Comparison of ENCODE assay signal across 9 mouse cellular contexts in genomic region chr5:136186723-136187122, GRCm38 (mm10). TPM values are rescaled to one million over a fixed set of nuclear protein-coding genes. Genes with fewer than 3 reads are reported as not detected.
DNase-seq lines count a peak whose midpoint lies in the region; ATAC-seq and TF ChIP-seq lines count a peak whose summit lies in the region.
"Had no signal": no experiment of that assay in that cellular context is flagged by ENCODE, and none has a peak within 500 bp of the region (broad histone marks: within the 10 kb centered on the region; RNA-seq: fewer than 3 reads in every experiment).

No protein-coding gene starts in this region.

- no peak overlapping the region for H3K9ac ChIP-seq in kidney, embryonic 14.5 days (ENCODE audit: low read depth, low read length)
- no peak overlapping the region for H3K9ac ChIP-seq in limb, embryonic 11.5 days (ENCODE audit: low read length)

- ATAC-seq in kidney, embryonic 14.5 days (ENCODE audit: low FRiP score, low TSS enrichment) = no peak
- ATAC-seq in limb, embryonic 11.5 days (ENCODE audit: insufficient number of reproducible peaks, low FRiP score, low TSS enrichment, low read depth) = no peak

- TF ChIP-seq CTCF in E14TG2a.4 (conservative IDR thresholded peaks at IDR 0.05; ENCODE audit: low read length) = peak; percentile 63
- TF ChIP-seq CTCF in olfactory bulb, adult 2 months (IDR thresholded peaks at IDR 0.05; ENCODE audit: insufficient read depth, low read depth, low read length) = peak; percentile 43; the same call in 1 of the 2 replicates

- no peak overlapping the region for H3K27ac ChIP-seq in kidney, embryonic 14.5 days (ENCODE audit: low read depth, low read length)
- no peak overlapping the region for H3K27ac ChIP-seq in limb, embryonic 11.5 days (replicated peaks; ENCODE audit: low read depth, low read length)
- no peak overlapping the region for H3K27ac ChIP-seq in olfactory bulb, adult 2 months (ENCODE audit: insufficient read depth, low read depth, low read length)

- TF ChIP-seq POLR2A in olfactory bulb, adult 2 months (IDR thresholded peaks at IDR 0.05; ENCODE audit: insufficient read depth, low read depth, low read length) = no peak

- no peaks in the 10 kb centered on the region for H3K4me1 ChIP-seq in kidney, embryonic 14.5 days (ENCODE audit: control insufficient read depth, insufficient read depth, low read length)
- peaks cover 29% of the 10 kb centered on the region for H3K4me1 ChIP-seq in E14TG2a.4 (replicated peaks; ENCODE audit: low read depth, low read length)
- H3K4me1 ChIP-seq in limb, embryonic 11.5 days (ENCODE audit: control insufficient read depth, insufficient read depth, low read length) = no peaks in the 10 kb centered on the region
- no peaks in the 10 kb centered on the region for H3K4me1 ChIP-seq in olfactory bulb, adult 2 months (ENCODE audit: control insufficient read depth, insufficient read depth, low read length)

- intact Hi-C loops in heart, postnatal 10 days (cut with DNase I) = loop anchor here (1.0 to 5.0 kb wide), 4 partner anchors 50 to 139 kb away; partner anchors contain the start of genes Alkbh4, Lrwd1 and Polr2j

- no peak overlapping the region for H3K4me3 ChIP-seq in kidney, embryonic 14.5 days (ENCODE audit: low read length)
- no peak overlapping the region for H3K4me3 ChIP-seq in E14TG2a.4 (replicated peaks; ENCODE audit: low read length)
- no peak overlapping the region for H3K4me3 ChIP-seq in limb, embryonic 11.5 days (ENCODE audit: low read depth, low read length)
- H3K4me3 ChIP-seq in olfactory bulb, adult 2 months (ENCODE audit: insufficient read depth, low read depth, low read length) = no peak overlapping the region
- H3K4me3 ChIP-seq: erythroblast, embryonic 14.5 days had no signal

- DNase-seq in kidney, adult 11 months = peak; percentile 19
- peak; percentile 76 for DNase-seq in cerebellum, postnatal 14 days
- peak; percentile 58 to 79 for DNase-seq in heart, postnatal 10 days
- DNase-seq in limb, embryonic 11.5 days (ENCODE audit: low spot score) = peak; percentile 50
- DNase-seq in thymus, postnatal 4 days = peak; percentile 85

- H3K27me3 ChIP-seq in kidney, embryonic 14.5 days (ENCODE audit: control insufficient read depth, insufficient read depth, low read length) = no peaks in the 10 kb centered on the region
- H3K27me3 ChIP-seq in E14TG2a.4 (ENCODE audit: insufficient read depth, low read length) = no peaks in the 10 kb centered on the region
- H3K27me3 ChIP-seq in limb, embryonic 11.5 days (ENCODE audit: control insufficient read depth, insufficient read depth, low read length) = no peaks in the 10 kb centered on the region

- no peak overlapping the region for H3K4me2 ChIP-seq in kidney, embryonic 14.5 days (replicated peaks; ENCODE audit: low read depth, low read length)
- H3K4me2 ChIP-seq in limb, embryonic 11.5 days (ENCODE audit: low read depth, severe bottlenecking) = no peak overlapping the region

- peaks cover 76% of the 10 kb centered on the region for H3K36me3 ChIP-seq in kidney, embryonic 14.5 days (ENCODE audit: control insufficient read depth, insufficient read depth, low read length)
- H3K36me3 ChIP-seq in E14TG2a.4 (ENCODE audit: insufficient read depth, low read length) = peaks cover 95% of the 10 kb centered on the region
- peaks cover 12% of the 10 kb centered on the region for H3K36me3 ChIP-seq in limb, embryonic 11.5 days (ENCODE audit: control insufficient read depth, insufficient read depth, low read length)

- H3K9me3 ChIP-seq in kidney, embryonic 14.5 days (ENCODE audit: control insufficient read depth, low read length) = no peaks in the 10 kb centered on the region
- no peaks in the 10 kb centered on the region for H3K9me3 ChIP-seq in E14TG2a.4 (ENCODE audit: low read length)
- H3K9me3 ChIP-seq in limb, embryonic 11.5 days (ENCODE audit: control insufficient read depth, low read length) = no peaks in the 10 kb centered on the region

- 45% methylated on average over 4 of the region's 4 CpGs for WGBS in kidney, embryonic 14.5 days
- 51% methylated on average over 4 of the region's 4 CpGs for WGBS in limb, embryonic 11.5 days
- 30% methylated on average over 4 of the region's 4 CpGs for WGBS in olfactory bulb, adult 2 months

RNA-seq across cellular contexts. Expression of gene Prkrip1, which starts 12.0 kb away (rescaled TPM):
- 57.5 and 64.5 TPM in 2 replicates for polyA plus RNA-seq in kidney, embryonic 14.5 days (2014; fragmentation: Nextera tagmentation; extraction: Ambion mirVana)
- 10 to 100 TPM; 24.4 to 25.6 TPM for total RNA-seq in heart, postnatal 10 days (2021)
- polyA plus RNA-seq in limb, embryonic 11.5 days (2014; fragmentation: Nextera tagmentation; extraction: Ambion mirVana) = 79.9 and 85.0 TPM in 2 replicates
- polyA plus RNA-seq in olfactory bulb, adult 2 months (2012; ENCODE audit: insufficient read depth, insufficient read length, low replicate concordance, missing spikeins) = not detected in 2 replicates

RNA-seq across cellular contexts. Expression of gene Orai2, which starts 16.2 kb away (rescaled TPM):
- polyA plus RNA-seq in kidney, embryonic 14.5 days (2014; fragmentation: Nextera tagmentation; extraction: Ambion mirVana) = 5.6 and 6.6 TPM in 2 replicates
- total RNA-seq in heart, postnatal 10 days (2021) = 1 to 10 TPM; 2.7 to 3.8 TPM
- 4.5 and 5.6 TPM in 2 replicates for polyA plus RNA-seq in limb, embryonic 11.5 days (2014; fragmentation: Nextera tagmentation; extraction: Ambion mirVana)
- not detected in 2 replicates for polyA plus RNA-seq in olfactory bulb, adult 2 months (2012; ENCODE audit: insufficient read depth, insufficient read length, low replicate concordance, missing spikeins)

RNA-seq across cellular contexts. Expression of gene Alkbh4, which starts 50.8 kb away (rescaled TPM):
- polyA plus RNA-seq in kidney, embryonic 14.5 days (2014; fragmentation: Nextera tagmentation; extraction: Ambion mirVana) = 12.5 and 16.0 TPM in 2 replicates
- total RNA-seq in heart, postnatal 10 days (2021) = 1 to 10 TPM; 6.1 to 7.1 TPM
- 23.9 and 24.7 TPM in 2 replicates for polyA plus RNA-seq in limb, embryonic 11.5 days (2014; fragmentation: Nextera tagmentation; extraction: Ambion mirVana)
- polyA plus RNA-seq in olfactory bulb, adult 2 months (2012; ENCODE audit: insufficient read depth, insufficient read length, low replicate concordance, missing spikeins) = not detected in 2 replicates

RNA-seq across cellular contexts. Expression of gene Lrwd1, which starts 50.8 kb away (rescaled TPM):
- polyA plus RNA-seq in kidney, embryonic 14.5 days (2014; fragmentation: Nextera tagmentation; extraction: Ambion mirVana) = 32.2 and 40.0 TPM in 2 replicates
- total RNA-seq in heart, postnatal 10 days (2021) = 1 to 10 TPM; 7.0 to 7.7 TPM
- polyA plus RNA-seq in limb, embryonic 11.5 days (2014; fragmentation: Nextera tagmentation; extraction: Ambion mirVana) = 50.5 TPM in 2 replicates
- not detected in 2 replicates for polyA plus RNA-seq in olfactory bulb, adult 2 months (2012; ENCODE audit: insufficient read depth, insufficient read length, low replicate concordance, missing spikeins)

RNA-seq across cellular contexts. Expression of gene Sh2b2, which starts 59.6 kb away (rescaled TPM):
- 5.0 and 5.4 TPM in 2 replicates for polyA plus RNA-seq in kidney, embryonic 14.5 days (2014; fragmentation: Nextera tagmentation; extraction: Ambion mirVana)
- total RNA-seq in heart, postnatal 10 days (2021) = 1 to 10 TPM; 2.0 to 3.3 TPM
- 10.2 and 12.0 TPM in 2 replicates for polyA plus RNA-seq in limb, embryonic 11.5 days (2014; fragmentation: Nextera tagmentation; extraction: Ambion mirVana)
- not detected in 2 replicates for polyA plus RNA-seq in olfactory bulb, adult 2 months (2012; ENCODE audit: insufficient read depth, insufficient read length, low replicate concordance, missing spikeins)

Comparison
In these comparisons a context has a peak if more than half of its experiments do, and no peak if none do; other contexts are left out.
1. DNase-seq: peak in every context shown above with its lines; median percentile 85 in thymus, postnatal 4 days; 76 in cerebellum, postnatal 14 days; 68 in heart, postnatal 10 days; 50 in limb, embryonic 11.5 days; 19 in kidney, adult 11 months.
2. RNA of gene Alkbh4, which starts 50.8 kb away (polyA plus RNA-seq): 23.9 to 24.7 TPM in limb, embryonic 11.5 days and 12.5 to 16.0 TPM in kidney, embryonic 14.5 days; not detected in olfactory bulb, adult 2 months; every median in the first group is over 10 times any median in the second.